Mouse (Mus musculus): Measurements from ENCODE around the gene Dynll1.
A peak's percentile ranks its signal among the peaks of the same experiment; 100 is the strongest.

DNA sequence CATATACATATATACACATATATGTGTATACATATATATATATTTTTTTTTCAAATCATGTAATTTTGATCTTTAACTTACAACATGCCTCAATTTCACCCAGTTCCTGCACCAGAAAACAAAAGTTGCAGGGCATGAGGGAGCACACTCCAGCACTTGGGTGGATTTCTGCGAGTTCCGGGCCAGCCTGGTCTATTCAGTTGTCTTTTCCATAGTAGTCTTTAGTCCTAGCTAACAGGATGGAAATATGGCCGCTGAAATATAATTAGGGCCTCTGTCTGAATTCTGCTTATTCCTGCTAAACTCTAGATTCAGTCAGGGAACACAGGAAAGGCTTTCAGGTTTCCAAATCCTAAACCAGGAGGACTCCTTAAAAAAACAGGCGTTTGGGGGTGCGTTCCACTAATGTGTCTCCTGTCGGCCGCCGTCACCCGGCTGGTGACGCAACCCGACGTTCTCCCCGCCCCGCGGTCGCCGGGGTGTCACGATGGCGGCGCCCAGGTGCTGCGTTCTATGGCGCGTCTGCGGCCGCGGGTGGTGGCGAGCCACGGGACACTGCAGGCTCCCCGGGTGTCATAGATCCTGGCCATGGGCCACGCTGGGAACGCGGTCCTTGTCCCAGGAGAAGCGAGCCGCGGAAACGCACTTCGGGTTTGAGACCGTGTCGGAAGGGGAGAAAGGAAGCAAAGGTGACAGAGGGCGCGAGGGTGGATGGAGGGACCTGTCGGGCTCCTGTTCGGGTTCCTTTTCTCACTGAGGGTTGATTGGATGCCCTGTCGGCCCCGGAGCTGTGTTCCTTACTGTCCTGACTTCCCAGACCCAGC is 21.4 kb downstream of the Dynll1 start, which contains the start of gene Coq5:
- no peak for TF ChIP-seq CTCF (IDR thresholded peaks at IDR 0.05; ENCODE audit: low read depth)
- TF ChIP-seq EP300 (IDR thresholded peaks at IDR 0.05; ENCODE audit: low read depth): peak; percentile 30; the same call in 1 of the 2 replicates

Data from liver, embryonic 14.5 days (tissue).